Mouse (Mus musculus) olfactory bulb, adult 2 months (tissue): ENCODE measurements around the gene Klri2. TPM values are rescaled to one million over a fixed set of nuclear protein-coding genes. Genes with fewer than 3 reads are reported as not detected.
"Not testable (repeated sequence)": the region's sequence is repeated elsewhere in the genome, so short reads cannot be mapped to it uniquely, and the experiment has no call there.

Source experiments
- H3K27ac ChIP-seq: fragments of 200-500 bp; 2 replicates; pipeline ENCODE4 v1.5.1; 2012; ENCODE audit warnings: low read depth, low read length; ENCODE audit not compliant: insufficient read depth
- H3K4me1 ChIP-seq: fragments of 200-500 bp; 2 replicates; pipeline ENCODE4 v1.6.1; 2012; ENCODE audit warnings: low read length; ENCODE audit not compliant: control insufficient read depth, insufficient read depth
- H3K4me3 ChIP-seq: fragments of 200-500 bp; 2 replicates; pipeline ENCODE4 v1.5.1; 2012; ENCODE audit warnings: mild to moderate bottlenecking, low read depth, low read length, moderate library complexity; ENCODE audit not compliant: insufficient read depth
- CTCF ChIP-seq: fragments of 200-500 bp; IDR thresholded peaks from 2 replicates; pipeline ENCODE4 v1.5.1; 2012; ENCODE audit warnings: low read depth, mild to moderate bottlenecking, low read length, moderate library complexity; ENCODE audit not compliant: insufficient read depth
- POLR2A ChIP-seq: fragments of 200-500 bp; IDR thresholded peaks from 2 replicates; pipeline ENCODE4 v1.6.1; 2012; ENCODE audit warnings: mild to moderate bottlenecking, low read depth, low read length, moderate library complexity; ENCODE audit not compliant: insufficient read depth
- WGBS: fragments of 180-500 bp; shearing (Covaris S2); methylation state at CpG from one replicate; pipeline ENCODE4 v1.1.7; 2018; 5-methylcytosine and 5-hydroxymethylcytosine counted together
- polyA plus RNA-seq: library from polyadenylated mRNA; stranded (reverse); fragments of >200 nt; gene quantifications from 2 replicates; pipeline ENCODE4 v1.2.4, GENCODE M21; 2012; ENCODE audit warnings: low replicate concordance; ENCODE audit not compliant: missing spikeins, insufficient read depth, insufficient read length

The Klri2 gene
- polyA plus RNA-seq = not detected in 2 replicates

DNA sequence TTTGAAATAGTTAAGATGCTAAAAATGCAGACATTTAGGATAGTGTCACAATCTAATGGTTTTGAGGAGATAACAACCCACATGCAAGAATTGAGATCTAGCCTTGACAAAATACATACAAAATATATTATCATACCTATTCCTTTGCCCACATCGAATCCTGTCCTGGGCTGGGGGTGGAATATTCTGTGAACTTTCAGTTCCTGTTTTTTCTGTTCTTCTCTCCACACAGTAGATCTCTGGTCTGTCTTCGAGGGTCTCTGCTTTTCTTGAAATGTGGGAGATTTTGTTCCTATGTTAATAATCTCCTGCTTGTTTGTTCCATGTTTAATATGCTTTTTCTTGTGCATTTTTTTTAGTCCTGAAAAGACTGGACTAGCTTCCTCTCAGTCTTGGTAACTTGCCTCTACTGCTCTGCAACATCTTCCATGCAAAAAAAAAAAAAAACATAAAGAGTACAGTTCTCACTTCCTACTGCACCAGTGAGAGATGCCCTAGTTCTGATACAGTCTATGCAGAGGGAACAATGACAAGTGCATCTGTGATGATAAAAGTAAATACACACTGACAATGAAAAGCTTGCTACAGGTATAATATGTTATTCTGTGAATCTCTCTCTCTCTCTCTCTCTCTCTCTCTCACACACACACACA, at the start of gene Klri2:
TSS of gene Klri2 (minus strand) at position 416 of the 653 bp plus-strand sequence.
- Histone ChIP-seq H3K4me3 (no peak within 1 kb of the TSS), H3K27ac (no peak within 1 kb of the TSS), H3K4me1 (no peaks in the 10 kb centered on the region)
- no peak for TF ChIP-seq CTCF
- TF ChIP-seq POLR2A = no peak
- 59% methylated on average over 2 of the region's 2 CpGs for WGBS

DNA sequence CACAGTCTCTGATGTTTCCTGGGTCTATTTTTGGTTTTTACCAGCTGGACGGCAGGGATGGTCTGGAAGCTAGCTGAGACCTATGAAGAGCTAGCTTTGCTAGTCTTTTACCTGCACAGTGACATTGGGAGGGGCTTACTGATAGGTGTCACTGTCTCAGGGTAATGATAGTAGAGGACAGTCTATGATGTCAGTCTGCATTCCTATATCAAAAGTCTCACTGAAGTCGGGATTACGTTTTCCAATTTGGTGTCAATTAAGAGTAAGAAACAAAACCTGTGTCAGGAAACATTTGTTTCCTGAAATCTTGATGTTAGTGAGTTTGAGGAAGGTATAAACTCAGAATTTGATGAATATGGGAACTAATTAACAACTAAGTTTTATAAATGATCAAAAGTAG, 43.9 kb upstream of the Klri2 start, which contains the start of gene Gm156:
TSS of gene Gm156 (minus strand) at position 101 of the 400 bp plus-strand sequence.
- not testable (repeated sequence) for H3K4me1 ChIP-seq, H3K27ac ChIP-seq, H3K4me3 ChIP-seq
- 95% methylated on average over 3 of the region's 3 CpGs for WGBS

DNA sequence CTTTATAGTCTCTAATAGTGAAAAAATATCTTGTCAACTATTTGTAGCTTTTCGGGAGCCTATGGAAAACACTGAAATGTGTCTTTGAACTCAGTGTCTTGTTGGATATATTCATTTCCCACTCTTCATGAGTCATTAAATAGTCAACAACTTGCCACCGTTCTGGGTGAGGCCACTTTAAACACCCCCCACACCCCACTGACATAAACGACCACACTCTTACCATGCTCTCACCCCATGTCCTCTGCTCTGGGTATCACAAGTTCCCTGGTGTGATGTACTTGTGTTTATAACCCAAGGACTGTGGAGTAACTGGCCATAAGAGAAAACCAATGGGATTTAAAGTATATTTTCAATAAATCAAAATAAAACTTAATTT, 7.4 kb upstream of the Klri2 start:
- 75% methylated on average over 3 of the region's 3 CpGs for whole genome bisulfite sequencing
- Histone ChIP-seq H3K27ac (no peak overlapping the region), H3K4me3 (no peak overlapping the region), H3K4me1 (no peaks in the 10 kb centered on the region)
- TF ChIP-seq CTCF (no peak), POLR2A (no peak)

DNA sequence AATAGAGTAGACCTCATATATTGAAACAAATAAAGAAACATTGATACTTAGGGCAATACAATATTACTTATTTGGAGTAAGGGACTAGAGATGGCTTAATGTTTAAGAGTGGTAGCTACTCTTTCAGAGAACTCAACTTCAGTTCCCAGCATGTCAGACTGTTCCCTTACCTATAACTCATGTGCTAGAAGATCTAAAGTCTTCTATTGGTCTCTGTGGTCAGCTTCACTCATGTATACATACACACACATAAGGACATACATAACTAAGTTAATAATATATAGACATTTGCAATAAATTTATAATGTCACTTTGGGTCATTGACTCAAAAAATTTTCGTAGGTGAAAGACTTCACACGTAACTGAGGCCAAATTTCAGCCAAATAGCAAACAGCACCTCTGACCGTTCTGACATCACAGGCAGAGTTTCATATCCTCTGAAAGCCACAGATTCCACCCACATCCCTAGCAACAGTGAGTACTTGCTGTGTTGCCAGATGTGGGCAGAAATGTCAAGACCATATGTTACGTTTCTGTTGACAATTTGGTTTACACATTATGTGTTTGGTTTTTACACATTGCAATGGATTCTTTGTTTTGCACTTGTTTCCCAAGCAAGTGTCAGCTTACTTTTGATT, 6.9 kb upstream of the Klri2 start:
- WGBS = 84% methylated on average over 4 of the region's 4 CpGs
- TF ChIP-seq CTCF (no peak), POLR2A (no peak)
- H3K4me3 ChIP-seq = no peak overlapping the region
- H3K4me1 ChIP-seq = no peaks in the 10 kb centered on the region
- no peak overlapping the region for H3K27ac ChIP-seq

DNA sequence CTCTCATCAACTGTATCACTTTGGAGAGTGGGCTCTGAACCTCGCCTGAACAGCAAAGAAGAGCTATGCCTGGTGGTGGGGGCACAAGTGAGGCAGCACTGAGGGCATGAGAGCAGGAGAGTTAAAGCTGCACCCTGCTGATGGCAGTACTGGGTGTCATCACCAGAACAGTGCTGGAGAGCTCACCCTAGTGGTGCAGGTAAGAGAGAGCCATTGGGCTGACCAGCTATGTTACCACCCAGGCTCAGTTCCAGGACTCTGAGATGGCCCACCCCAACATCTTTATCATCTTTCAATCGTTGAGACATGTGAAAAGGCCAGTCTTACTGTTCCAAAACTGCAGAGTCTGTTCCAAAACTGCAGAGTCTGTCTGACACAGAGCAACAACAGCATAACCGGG, 5.9 kb upstream of the Klri2 start:
- no peak overlapping the region for H3K4me3 ChIP-seq
- no peaks in the 10 kb centered on the region for H3K4me1 ChIP-seq
- no peak overlapping the region for H3K27ac ChIP-seq
- TF ChIP-seq CTCF (no peak), POLR2A (no peak)
- WGBS = 61% methylated on average over 3 of the region's 3 CpGs

DNA sequence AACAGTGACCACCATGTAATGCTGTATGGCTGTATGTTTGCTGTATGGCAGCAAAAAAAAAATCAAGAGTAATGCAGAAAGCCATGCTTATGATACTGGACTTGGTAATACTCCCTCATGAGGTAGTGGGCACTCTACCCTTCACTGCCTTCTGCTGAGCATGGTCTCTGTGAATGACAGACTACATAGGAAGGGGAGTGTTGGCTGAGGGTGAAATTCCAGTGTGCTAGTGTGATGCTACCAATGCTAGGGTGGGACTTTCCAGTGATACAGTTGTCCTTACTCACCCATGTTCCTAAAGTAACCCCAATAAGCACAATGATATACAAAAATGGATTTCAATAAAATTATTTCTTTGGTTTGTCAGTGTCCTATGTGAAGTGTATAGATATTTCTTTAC, 3.9 kb downstream of the Klri2 start:
- TF ChIP-seq CTCF = no peak
- Histone ChIP-seq H3K4me3 (no peak overlapping the region), H3K27ac (no peak overlapping the region), H3K4me1 (no peaks in the 10 kb centered on the region)

DNA sequence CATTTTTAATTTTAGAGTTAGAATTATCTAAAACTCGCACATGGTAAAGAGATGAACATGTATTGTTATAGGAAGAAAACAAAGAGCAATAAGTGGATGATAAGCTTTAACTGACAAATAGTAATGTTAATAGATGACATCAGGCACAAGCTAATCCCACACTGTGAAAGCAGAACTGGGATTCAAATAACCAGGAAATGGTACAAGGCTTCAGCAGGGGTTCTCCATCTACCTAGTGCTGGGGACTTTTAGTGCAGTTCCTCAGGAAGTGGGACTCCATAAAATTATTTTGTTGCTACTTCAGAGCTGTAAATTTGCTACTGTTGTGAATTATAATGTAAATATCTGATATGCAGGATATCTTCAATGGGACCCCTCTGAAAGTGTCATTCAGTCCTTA, 13.0 kb downstream of the Klri2 start:
- WGBS = 75% methylated on average over 1 of the region's 1 CpGs
- no peak overlapping the region for H3K27ac ChIP-seq
- TF ChIP-seq POLR2A = no peak
- TF ChIP-seq CTCF = no peak
- no peaks in the 10 kb centered on the region for H3K4me1 ChIP-seq
- H3K4me3 ChIP-seq = no peak overlapping the region

DNA sequence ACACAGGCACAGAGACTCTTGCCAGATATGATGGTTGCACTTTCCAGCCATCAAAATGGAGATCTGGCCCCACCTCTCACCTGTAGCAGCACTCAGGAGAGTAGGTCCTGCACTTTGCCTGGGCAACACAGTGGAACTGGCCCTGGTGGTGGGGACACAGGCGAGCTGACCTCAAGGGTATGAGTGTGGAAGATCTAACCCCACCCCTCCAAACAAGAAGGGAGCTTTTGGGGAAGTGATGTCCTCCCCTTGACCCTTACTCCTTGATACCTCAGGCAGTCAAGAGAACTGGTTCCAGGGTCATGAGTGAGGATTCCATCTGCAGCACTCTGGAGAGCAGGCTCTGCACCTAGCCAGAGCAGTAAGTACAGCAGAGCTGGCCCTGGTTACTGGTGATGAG, 18.9 kb downstream of the Klri2 start:
- 61% methylated on average over 1 of the region's 1 CpGs for WGBS
- H3K27ac ChIP-seq = no peak overlapping the region
- H3K4me1 ChIP-seq = no peaks in the 10 kb centered on the region
- TF ChIP-seq POLR2A (no peak), CTCF (no peak)
- H3K4me3 ChIP-seq = no peak overlapping the region

DNA sequence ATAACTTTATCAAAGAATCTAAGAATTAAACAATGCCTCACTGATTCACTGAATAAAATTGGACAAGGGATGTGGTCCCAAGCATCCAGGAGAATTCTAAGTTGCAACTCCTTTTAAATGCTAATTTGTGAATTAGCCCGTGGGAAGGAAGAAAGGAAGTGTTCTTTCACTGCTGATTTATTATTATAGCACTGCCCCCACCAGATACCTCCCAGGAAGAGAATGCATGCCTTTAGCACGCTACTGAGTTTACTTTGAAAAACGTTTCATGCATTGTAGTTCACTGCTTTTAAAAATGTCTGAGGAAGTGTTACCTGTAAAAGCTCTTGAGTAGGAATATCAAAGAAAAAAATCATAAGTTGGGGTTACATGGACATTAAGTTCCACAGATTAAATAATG, 19.8 kb downstream of the Klri2 start:
- H3K27ac ChIP-seq = no peak overlapping the region
- no peak overlapping the region for H3K4me3 ChIP-seq
- 13% methylated on average over 3 of the region's 3 CpGs for WGBS
- H3K4me1 ChIP-seq = no peaks in the 10 kb centered on the region
- TF ChIP-seq POLR2A = no peak
- TF ChIP-seq CTCF = no peak
